Mouse (Mus musculus) midbrain, embryonic 15.5 days (tissue): ENCODE results near the gene Vdac2. TPM values are rescaled to one million over a fixed set of nuclear protein-coding genes. Genes with fewer than 3 reads are reported as not detected.
A peak's percentile ranks its signal among the peaks of the same experiment; 100 is the strongest.

Experiments
- ATAC-seq: fragments of 200-750 bp; cut with Nextera tagmentation; replicated peaks from 2 replicates; pipeline ENCODE4 v1.8.0; 2017; ENCODE audit warnings: moderate TSS enrichment
- H3K27ac ChIP-seq: fragments of 300-500 bp; sonication (generic); 2 replicates; pipeline ENCODE4 v1.5.1; 2015; ENCODE audit warnings: mild to moderate bottlenecking, inconsistent platforms
- H3K27me3 ChIP-seq: fragments of 300-500 bp; sonication (generic); replicated peaks from 2 replicates; pipeline ENCODE4 v1.6.1; 2015; ENCODE audit warnings: inconsistent platforms
- H3K36me3 ChIP-seq: fragments of 300-500 bp; sonication (generic); replicated peaks from 2 replicates; pipeline ENCODE4 v1.6.1; 2015; ENCODE audit warnings: inconsistent platforms
- H3K4me1 ChIP-seq: fragments of 300-500 bp; sonication (generic); 2 replicates; pipeline ENCODE4 v1.6.1; 2015; ENCODE audit warnings: inconsistent platforms
- H3K4me2 ChIP-seq: fragments of 300-500 bp; sonication (generic); 2 replicates; pipeline ENCODE4 v1.6.1; 2015; ENCODE audit warnings: inconsistent platforms, mild to moderate bottlenecking, moderate library complexity
- H3K4me3 ChIP-seq: fragments of 300-500 bp; sonication (generic); 2 replicates; pipeline ENCODE4 v1.5.1; 2015; ENCODE audit warnings: mild to moderate bottlenecking, inconsistent platforms
- H3K9ac ChIP-seq: fragments of 300-500 bp; sonication (generic); 2 replicates; pipeline ENCODE4 v1.6.1; 2015; ENCODE audit warnings: mild to moderate bottlenecking, inconsistent platforms
- H3K9me3 ChIP-seq: fragments of 300-500 bp; sonication (generic); 2 replicates; pipeline ENCODE4 v1.6.1; 2016; ENCODE audit warnings: inconsistent platforms
- WGBS: fragments of 180-500 bp; shearing (Covaris S2); methylation state at CpG from one replicate; pipeline ENCODE4 v1.1.7; 2015; ENCODE audit warnings: mixed read lengths; 5-methylcytosine and 5-hydroxymethylcytosine counted together
- polyA plus RNA-seq: library from polyadenylated mRNA; unstranded; fragments of >200 nt; fragmentation: Nextera tagmentation; extraction: Ambion mirVana; gene quantifications from 2 replicates; pipeline ENCODE4 v1.2.1, GENCODE M21; 2015

The Vdac2 gene
- polyA plus RNA-seq, 1 experiment from 2014 or later, result 272 TPM

GRCm38 (mm10) chr14:21822307-21822706 is 2.7 kb upstream of the Vdac2 start:
- H3K27ac ChIP-seq, result no peak overlapping the region
- no peak overlapping the region for H3K4me2 ChIP-seq
- H3K27me3 ChIP-seq, result no peaks in the 10 kb centered on the region
- H3K4me1 ChIP-seq, result no peaks in the 10 kb centered on the region
- no peak for ATAC-seq
- no peak overlapping the region for H3K4me3 ChIP-seq
- no peaks in the 10 kb centered on the region for H3K36me3 ChIP-seq
- H3K9ac ChIP-seq, result no peak overlapping the region
- H3K9me3 ChIP-seq, result no peaks in the 10 kb centered on the region
- WGBS, result 66% methylated on average over 7 of the region's 7 CpGs

- Histone ChIP-seq H3K27ac (no peak overlapping the region), H3K36me3 (no peaks in the 10 kb centered on the region), H3K27me3 (no peaks in the 10 kb centered on the region), H3K9ac (no peak overlapping the region), H3K4me3 (no peak overlapping the region), H3K9me3 (no peaks in the 10 kb centered on the region), H3K4me1 (no peaks in the 10 kb centered on the region), H3K4me2 (no peak overlapping the region)
- ATAC-seq, result no peak
- WGBS, result 57% methylated on average over 7 of the region's 7 CpGs
These were observed 2.2 kb upstream of the Vdac2 start for GRCm38 (mm10) chr14:21822795-21823374.

GRCm38 (mm10) chr14:21823897-21824296 is 1.1 kb upstream of the Vdac2 start:
- H3K9me3 ChIP-seq, result no peaks in the 10 kb centered on the region
- no peaks in the 10 kb centered on the region for H3K27me3 ChIP-seq
- no peak overlapping the region for H3K27ac ChIP-seq
- no peaks in the 10 kb centered on the region for H3K36me3 ChIP-seq
- no peak for ATAC-seq
- H3K9ac ChIP-seq, result no peak overlapping the region
- H3K4me3 ChIP-seq, result no peak overlapping the region
- 85% methylated on average over 7 of the region's 7 CpGs for WGBS
- H3K4me2 ChIP-seq, result no peak overlapping the region
- no peaks in the 10 kb centered on the region for H3K4me1 ChIP-seq

GRCm38 (mm10) chr14:21825786-21826491 is 901 bp downstream of the Vdac2 start:
- Histone ChIP-seq H3K4me2 (no peak overlapping the region), H3K9me3 (no peaks in the 10 kb centered on the region), H3K9ac (no peak overlapping the region), H3K4me1 (peaks cover 7% of the 10 kb centered on the region; the same call in 1 of the 2 replicates), H3K27me3 (no peaks in the 10 kb centered on the region), H3K4me3 (no peak overlapping the region), H3K27ac (no peak overlapping the region), H3K36me3 (no peaks in the 10 kb centered on the region)
- no peak for ATAC-seq
- 86% methylated on average over 9 of the region's 9 CpGs for WGBS

- Histone ChIP-seq H3K27ac (peak overlapping the region; percentile 92), H3K27me3 (no peaks in the 10 kb centered on the region), H3K36me3 (0 out of 2 replicates have a peak, but pooled peaks cover 3% of the 10 kb centered on the region), H3K9me3 (no peaks in the 10 kb centered on the region), H3K4me2 (peak overlapping the region; percentile 84), H3K9ac (peak overlapping the region; percentile 88), H3K4me1 (peaks cover 31% of the 10 kb centered on the region), H3K4me3 (peak overlapping the region; percentile 82)
- ATAC-seq, result peak; percentile 97
- under 1% methylated on average over 73 of the region's 73 CpGs for WGBS
These were observed 6.1 kb downstream of the Vdac2 start for GRCm38 (mm10) chr14:21830876-21831767.

GRCm38 (mm10) chr14:21831830-21832403 is 6.9 kb downstream of the Vdac2 start:
- Histone ChIP-seq H3K27ac (peak overlapping the region; percentile 92), H3K4me1 (peaks cover 31% of the 10 kb centered on the region), H3K27me3 (no peaks in the 10 kb centered on the region), H3K4me3 (peak overlapping the region; percentile 82), H3K4me2 (peak overlapping the region; percentile 84), H3K9ac (peak overlapping the region; percentile 88), H3K36me3 (0 out of 2 replicates have a peak, but pooled peaks cover 3% of the 10 kb centered on the region), H3K9me3 (no peaks in the 10 kb centered on the region)
- under 1% methylated on average over 28 of the region's 28 CpGs for WGBS
- peak; percentile 51 for ATAC-seq

GRCm38 (mm10) chr14:21838336-21839017 is 13.4 kb downstream of the Vdac2 start:
- Histone ChIP-seq H3K4me1 (peaks cover 7% of the 10 kb centered on the region), H3K9me3 (no peaks in the 10 kb centered on the region), H3K36me3 (peaks cover 23% of the 10 kb centered on the region), H3K27ac (no peak overlapping the region), H3K9ac (no peak overlapping the region), H3K4me2 (no peak overlapping the region), H3K4me3 (no peak overlapping the region), H3K27me3 (no peaks in the 10 kb centered on the region)
- ATAC-seq, result no peak
- WGBS, result 80% methylated on average over 8 of the region's 8 CpGs

GRCm38 (mm10) chr14:21841819-21842592 is 17.0 kb downstream of the Vdac2 start:
- no peaks in the 10 kb centered on the region for H3K9me3 ChIP-seq
- no peak for ATAC-seq
- H3K4me1 ChIP-seq, result peaks cover 3% of the 10 kb centered on the region
- H3K27ac ChIP-seq, result no peak overlapping the region
- peaks cover 29% of the 10 kb centered on the region for H3K36me3 ChIP-seq
- H3K27me3 ChIP-seq, result no peaks in the 10 kb centered on the region
- H3K4me3 ChIP-seq, result no peak overlapping the region
- no peak overlapping the region for H3K9ac ChIP-seq
- 93% methylated on average over 5 of the region's 5 CpGs for WGBS
- no peak overlapping the region for H3K4me2 ChIP-seq

GRCm38 (mm10) chr14:21843263-21843662 is 18.2 kb downstream of the Vdac2 start:
- no peak overlapping the region for H3K4me2 ChIP-seq
- H3K27ac ChIP-seq, result no peak overlapping the region
- no peak overlapping the region for H3K9ac ChIP-seq
- ATAC-seq, result no peak
- H3K36me3 ChIP-seq, result peaks cover 25% of the 10 kb centered on the region
- peaks cover 16% of the 10 kb centered on the region for H3K4me1 ChIP-seq
- H3K9me3 ChIP-seq, result no peaks in the 10 kb centered on the region
- H3K4me3 ChIP-seq, result no peak overlapping the region
- no peaks in the 10 kb centered on the region for H3K27me3 ChIP-seq
- WGBS, result 89% methylated on average over 6 of the region's 6 CpGs

- peak overlapping the region; percentile 85 for H3K9ac ChIP-seq
- peaks cover 17% of the 10 kb centered on the region for H3K4me1 ChIP-seq
These were observed 21.9 kb downstream of the Vdac2 start for GRCm38 (mm10) chr14:21846827-21847380.

More at GRCm38 (mm10) chr14:21846827-21847380, 21.9 kb downstream of the Vdac2 start:
- Histone ChIP-seq H3K4me3 (peak overlapping the region; percentile 76), H3K36me3 (peaks cover 13% of the 10 kb centered on the region), H3K27me3 (no peaks in the 10 kb centered on the region), H3K27ac (no peak overlapping the region), H3K4me2 (peak overlapping the region; percentile 100), H3K9me3 (no peaks in the 10 kb centered on the region)
- ATAC-seq, result no peak
- WGBS, result 20% methylated on average over 10 of the region's 10 CpGs
